Mouse (Mus musculus): ENCODE data around the gene Abhd12b.
A peak's percentile ranks its signal among the peaks of the same experiment; 100 is the strongest.
"Not testable (repeated sequence)": the region's sequence is repeated elsewhere in the genome, so short reads cannot be mapped to it uniquely, and the experiment has no call there.

The Abhd12b gene

GRCm38 (mm10) chr12:70137626-70138025 lies 16.3 kb upstream of the Abhd12b start:
- no peak for DNase-seq (ENCODE audit: low read depth in 2 of 2, low spot score in 2 of 2)

- no peak for DNase-seq (ENCODE audit: low read depth in 2 of 2, low spot score in 2 of 2)
These were observed 14.1 kb upstream of the Abhd12b start for GRCm38 (mm10) chr12:70139871-70140270.

DNA sequence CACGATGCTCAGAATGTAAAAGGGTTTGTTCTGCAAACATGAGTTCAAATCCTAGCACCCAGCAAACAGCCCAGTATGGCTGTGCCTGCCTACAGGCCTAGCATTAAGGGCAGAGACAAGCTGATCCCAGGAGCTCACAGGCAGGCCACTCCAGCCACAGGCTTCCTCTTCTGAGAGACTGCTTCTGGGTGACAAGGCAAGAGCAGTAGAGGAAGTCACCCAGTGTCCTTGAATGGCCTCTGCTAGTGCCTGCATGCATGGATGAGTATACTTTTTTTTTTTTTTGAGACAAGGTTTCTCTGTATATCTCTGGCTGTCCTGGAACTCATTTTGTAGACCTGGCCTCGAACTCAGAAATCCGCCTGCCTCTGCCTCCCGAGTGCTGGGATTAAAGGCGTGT lies 13.4 kb upstream of the Abhd12b start:
- DNase-seq (ENCODE audit: low read depth in 2 of 2, low spot score in 2 of 2), result no peak

DNA sequence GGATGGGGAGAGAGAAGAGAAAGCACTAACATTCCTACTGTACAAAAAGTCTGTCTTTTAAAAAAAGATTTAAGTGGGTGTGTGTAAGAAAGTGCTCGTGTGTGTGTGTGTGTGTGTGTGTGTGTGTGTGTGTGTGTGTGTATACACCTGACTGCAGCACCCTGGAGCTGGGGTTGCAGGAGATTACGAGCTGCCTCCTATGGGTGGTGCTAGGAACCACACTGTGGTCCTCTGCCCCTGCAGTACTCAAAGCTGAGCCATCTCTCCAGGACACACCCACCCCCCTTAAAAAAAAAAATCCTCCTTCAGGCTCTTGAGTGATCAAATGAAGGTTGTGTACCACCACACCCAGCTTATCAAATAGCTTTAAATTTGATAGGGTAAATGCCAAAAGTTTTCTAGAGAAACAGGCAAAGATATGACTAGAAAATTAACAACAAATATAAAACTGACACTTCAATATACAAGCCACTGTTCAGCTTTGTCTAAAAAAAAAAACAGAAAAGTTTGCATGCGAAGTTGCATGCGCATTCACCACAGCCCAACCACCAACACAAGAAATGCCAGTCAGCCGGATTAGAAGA lies 12.9 kb upstream of the Abhd12b start:
- DNase-seq (ENCODE audit: low read depth in 2 of 2, low spot score in 2 of 2), result no peak

- not testable (repeated sequence) for DNase-seq (ENCODE audit: low read depth in 2 of 2, low spot score in 2 of 2)
These were observed 9.8 kb upstream of the Abhd12b start for GRCm38 (mm10) chr12:70144106-70144587.

DNA sequence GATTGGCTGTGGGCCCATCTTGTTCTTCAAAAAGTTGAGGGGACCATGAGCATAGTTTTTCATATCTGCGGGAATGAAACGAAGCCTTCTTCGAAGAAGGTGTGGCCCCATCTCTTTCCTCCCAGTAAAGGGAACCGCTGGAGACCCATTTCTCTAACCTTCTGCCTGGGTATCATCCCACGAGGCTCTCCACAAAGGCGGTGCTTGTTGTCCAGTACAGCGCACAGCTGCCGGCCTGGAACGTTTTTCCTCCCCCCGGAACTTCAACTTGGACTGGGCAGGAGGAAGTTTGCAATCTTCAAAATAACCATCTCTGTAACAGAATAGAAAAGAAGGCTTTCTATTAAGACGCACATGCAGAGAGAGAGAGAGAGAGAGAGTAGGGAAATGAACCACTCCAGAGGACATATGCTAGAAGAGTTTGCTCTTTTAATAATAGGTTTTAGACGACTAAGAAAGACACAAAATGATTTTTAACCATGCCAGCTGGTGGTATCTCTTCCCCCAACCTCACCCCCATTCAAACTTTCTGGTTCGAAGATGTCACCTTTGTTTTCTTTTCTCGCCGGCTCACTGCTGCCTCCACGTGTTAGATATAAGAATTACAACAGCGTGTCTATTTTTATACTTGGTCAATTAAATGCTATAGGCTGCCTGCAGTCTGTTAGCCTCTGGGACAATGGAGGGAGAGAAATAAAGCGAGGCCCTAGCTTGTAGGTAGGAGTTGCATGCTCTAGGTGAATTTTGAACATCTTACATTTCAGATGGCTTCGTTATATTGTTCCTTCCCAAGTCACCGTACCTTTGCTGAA lies 9.1 kb upstream of the Abhd12b start:
- DNase-seq (ENCODE audit: low read depth in 2 of 2, low spot score in 2 of 2), result peak; percentile 69 to 82

DNA sequence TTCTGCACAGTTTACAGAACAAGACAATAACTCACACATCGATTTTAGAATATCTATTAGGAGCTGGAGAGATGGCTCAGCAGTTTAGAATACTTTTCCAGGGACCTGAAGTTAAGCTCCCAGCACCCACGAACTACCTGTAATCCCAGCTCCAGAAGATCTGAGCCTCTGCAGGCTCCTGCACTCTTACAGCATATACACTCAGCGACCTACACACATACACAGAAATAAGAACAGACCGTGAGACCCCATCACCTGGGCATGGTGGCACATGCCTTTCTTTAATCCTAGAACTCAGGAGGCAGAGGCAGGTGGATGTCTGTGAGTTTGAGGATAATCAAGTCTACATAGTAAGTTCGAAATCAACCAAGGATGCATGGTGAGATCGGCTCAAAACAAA lies 8.4 kb upstream of the Abhd12b start:
- DNase-seq (ENCODE audit: low read depth in 2 of 2, low spot score in 2 of 2), result no peak

- DNase-seq (ENCODE audit: low read depth in 2 of 2, low spot score in 2 of 2), result no peak
These were observed 5.8 kb upstream of the Abhd12b start for GRCm38 (mm10) chr12:70147986-70148630.

- peak in 1 of 2 experiments; percentile 22 for DNase-seq (ENCODE audit: low read depth in 2 of 2, low spot score in 2 of 2)
These were observed 5.2 kb upstream of the Abhd12b start for GRCm38 (mm10) chr12:70148631-70149265.

DNA sequence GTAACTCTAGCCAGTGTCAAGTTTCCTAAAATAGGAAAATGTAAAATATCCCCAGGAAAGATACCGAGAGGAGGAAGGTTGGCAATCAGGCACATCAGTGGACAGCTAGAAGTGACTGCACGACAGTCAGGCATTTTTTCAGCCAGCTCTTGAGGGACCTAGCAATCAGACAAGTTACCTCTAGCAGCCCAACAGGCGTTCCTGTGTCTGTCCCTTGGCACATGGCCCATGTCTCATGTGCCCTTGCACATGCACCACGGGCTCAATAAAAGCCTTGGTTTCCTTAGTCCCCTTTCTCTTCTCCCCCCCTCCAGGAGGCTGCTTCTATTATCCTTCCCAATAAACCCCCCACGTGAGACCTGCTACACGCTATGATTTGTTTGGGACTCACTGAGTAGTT lies 2.3 kb downstream of the Abhd12b start:
- DNase-seq (ENCODE audit: low read depth in 2 of 2, low spot score in 2 of 2), result no peak

DNA sequence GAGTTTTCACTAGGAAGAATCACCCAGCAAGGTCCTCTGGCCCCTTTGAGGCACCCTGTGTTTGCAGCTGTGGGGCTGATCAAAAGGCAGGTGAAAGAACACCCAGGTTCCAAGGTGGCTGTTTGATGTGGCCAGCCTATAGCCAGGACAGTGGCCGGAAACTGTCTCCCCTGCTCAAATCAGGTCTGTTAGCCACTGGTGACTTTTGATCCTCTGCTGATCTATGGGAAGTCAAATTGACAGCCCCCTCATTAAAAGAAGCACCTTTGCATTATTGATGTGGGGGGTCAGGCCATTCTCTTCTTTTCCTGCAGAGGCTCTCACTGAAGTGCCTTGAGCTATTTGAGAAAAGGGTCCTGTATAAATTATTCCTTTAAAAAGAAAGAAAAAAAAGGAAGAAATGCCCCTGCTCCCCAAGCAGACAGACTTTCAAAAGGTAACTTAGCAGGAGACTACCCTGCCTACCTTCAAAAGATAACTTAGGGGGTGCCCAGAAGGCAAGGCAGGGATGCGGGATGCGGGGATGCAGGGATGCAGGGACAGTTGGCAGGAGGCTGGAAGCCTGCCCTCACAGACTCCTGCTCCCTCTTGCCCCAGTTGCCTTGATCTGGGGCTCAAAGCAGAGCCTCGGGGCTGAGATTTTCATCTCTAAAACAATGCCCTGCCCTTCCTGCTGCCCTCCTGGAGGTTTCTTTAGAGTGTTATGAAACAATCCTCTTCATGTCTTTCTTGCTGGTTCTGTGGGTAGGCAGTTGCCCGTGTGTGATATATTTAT lies 3.5 kb downstream of the Abhd12b start:
- no peak for DNase-seq (ENCODE audit: low read depth in 2 of 2, low spot score in 2 of 2)

GRCm38 (mm10) chr12:70161057-70161456 lies 7.1 kb downstream of the Abhd12b start:
- no peak for DNase-seq (ENCODE audit: low read depth in 2 of 2, low spot score in 2 of 2)

DNA sequence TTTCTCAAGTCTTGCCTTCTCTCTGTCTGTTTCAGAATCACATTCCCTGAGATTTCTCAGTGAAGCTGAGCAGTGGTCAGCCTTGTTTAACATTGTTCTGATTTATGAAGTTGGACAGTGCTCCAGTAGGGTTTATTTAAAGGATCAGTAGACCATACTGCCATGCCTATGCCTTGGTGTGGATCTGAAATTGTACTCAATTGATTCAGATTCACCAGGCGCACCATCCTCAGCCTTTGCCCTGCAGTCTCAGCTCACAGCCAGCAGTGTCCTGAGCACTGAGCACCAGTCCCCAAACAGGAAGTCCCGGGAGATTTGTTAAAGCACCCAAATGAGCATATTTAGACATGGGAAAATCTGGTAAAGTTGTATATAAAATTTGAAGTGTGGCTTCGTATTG lies 10.8 kb downstream of the Abhd12b start:
- DNase-seq (ENCODE audit: low read depth in 2 of 2, low spot score in 2 of 2), result no peak

GRCm38 (mm10) chr12:70167950-70168349 lies 14.0 kb downstream of the Abhd12b start:
- no peak for DNase-seq (ENCODE audit: low read depth in 2 of 2, low spot score in 2 of 2)

- no peak for DNase-seq (ENCODE audit: low read depth in 2 of 2, low spot score in 2 of 2)
These were observed 16.0 kb downstream of the Abhd12b start for GRCm38 (mm10) chr12:70169969-70170368.

GRCm38 (mm10) chr12:70183507-70183906 lies 29.6 kb downstream of the Abhd12b start:
- DNase-seq (ENCODE audit: low read depth in 2 of 2, low spot score in 2 of 2), result not testable (repeated sequence)

GRCm38 (mm10) chr12:70184173-70184783 lies 30.3 kb downstream of the Abhd12b start:
- no peak for DNase-seq (ENCODE audit: low read depth in 2 of 2, low spot score in 2 of 2)

DNA sequence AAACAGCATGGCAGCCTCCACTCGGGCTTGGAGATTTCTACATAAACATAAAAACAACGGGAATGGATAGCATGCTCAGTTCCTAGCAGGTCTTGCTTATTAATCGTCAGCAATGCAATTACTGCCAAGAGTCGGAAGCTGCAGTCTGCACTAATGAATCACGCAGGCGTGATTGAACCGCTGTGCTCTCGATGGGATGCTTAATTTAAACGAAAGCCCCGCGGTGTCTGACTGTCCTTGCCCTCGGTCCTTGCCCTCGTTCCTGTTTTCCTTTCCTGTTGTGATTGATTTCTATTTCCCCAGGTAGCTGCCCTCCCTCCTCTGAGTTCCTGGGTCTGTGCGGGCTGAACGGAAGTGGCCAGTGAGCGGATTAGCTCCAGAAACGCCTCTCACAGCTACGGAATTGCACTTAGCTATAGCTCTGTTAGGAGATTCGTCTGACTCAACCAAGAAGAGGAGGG lies 38.4 kb downstream of the Abhd12b start:
- DNase-seq (ENCODE audit: low read depth in 2 of 2, low spot score in 2 of 2), result no peak

DNA sequence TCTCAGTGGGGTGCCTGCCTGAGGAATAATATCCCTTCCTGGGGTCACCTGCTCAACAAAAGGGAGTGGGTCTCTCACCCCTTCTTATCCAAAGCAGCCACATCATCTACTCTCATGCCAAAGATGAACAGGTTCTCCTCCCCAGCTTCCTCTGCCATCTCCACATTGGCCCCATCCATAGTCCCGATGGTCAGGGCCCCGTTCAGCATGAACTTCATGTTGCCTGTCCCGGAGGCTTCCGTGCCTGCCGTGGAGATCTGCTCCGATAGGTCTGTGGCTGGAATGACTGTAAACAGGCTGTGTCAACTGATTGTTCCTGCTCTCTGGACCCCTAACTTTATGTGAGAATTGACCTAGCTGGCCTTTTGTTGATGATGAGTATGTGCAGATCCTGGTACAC lies 41.5 kb downstream of the Abhd12b start:
- DNase-seq (ENCODE audit: low read depth in 2 of 2, low spot score in 2 of 2), result no peak

DNA sequence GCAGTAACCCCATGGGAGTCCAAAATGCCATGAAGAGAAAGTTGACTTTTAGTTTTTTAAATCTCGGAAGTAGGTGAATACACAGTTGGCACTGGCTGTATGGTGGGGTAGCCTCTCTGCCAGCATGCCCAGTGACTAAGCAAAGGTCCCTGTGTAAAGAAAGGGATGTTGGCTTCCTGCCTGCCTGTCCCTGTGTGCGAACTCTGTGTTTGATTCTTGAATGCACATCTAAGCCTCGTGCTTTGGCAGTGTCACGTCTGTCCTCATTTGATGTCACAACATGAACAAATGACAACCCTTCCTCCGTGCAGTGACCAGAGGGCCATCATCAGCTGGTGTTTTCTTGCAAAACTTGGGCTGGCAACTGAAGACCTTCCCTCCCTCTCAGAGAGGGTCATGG lies 42.4 kb downstream of the Abhd12b start:
- DNase-seq (ENCODE audit: low read depth in 2 of 2, low spot score in 2 of 2), result no peak

All from CD8-positive naive resting alpha-beta T cell, adult 2 months (primary cell).